Mouse (Mus musculus): ENCODE results near the gene Aes. TPM values are rescaled to one million over a fixed set of nuclear protein-coding genes. Genes with fewer than 3 reads are reported as not detected.

Gene Aes
- polyA plus RNA-seq, 1 experiment = 972 TPM

DNA sequence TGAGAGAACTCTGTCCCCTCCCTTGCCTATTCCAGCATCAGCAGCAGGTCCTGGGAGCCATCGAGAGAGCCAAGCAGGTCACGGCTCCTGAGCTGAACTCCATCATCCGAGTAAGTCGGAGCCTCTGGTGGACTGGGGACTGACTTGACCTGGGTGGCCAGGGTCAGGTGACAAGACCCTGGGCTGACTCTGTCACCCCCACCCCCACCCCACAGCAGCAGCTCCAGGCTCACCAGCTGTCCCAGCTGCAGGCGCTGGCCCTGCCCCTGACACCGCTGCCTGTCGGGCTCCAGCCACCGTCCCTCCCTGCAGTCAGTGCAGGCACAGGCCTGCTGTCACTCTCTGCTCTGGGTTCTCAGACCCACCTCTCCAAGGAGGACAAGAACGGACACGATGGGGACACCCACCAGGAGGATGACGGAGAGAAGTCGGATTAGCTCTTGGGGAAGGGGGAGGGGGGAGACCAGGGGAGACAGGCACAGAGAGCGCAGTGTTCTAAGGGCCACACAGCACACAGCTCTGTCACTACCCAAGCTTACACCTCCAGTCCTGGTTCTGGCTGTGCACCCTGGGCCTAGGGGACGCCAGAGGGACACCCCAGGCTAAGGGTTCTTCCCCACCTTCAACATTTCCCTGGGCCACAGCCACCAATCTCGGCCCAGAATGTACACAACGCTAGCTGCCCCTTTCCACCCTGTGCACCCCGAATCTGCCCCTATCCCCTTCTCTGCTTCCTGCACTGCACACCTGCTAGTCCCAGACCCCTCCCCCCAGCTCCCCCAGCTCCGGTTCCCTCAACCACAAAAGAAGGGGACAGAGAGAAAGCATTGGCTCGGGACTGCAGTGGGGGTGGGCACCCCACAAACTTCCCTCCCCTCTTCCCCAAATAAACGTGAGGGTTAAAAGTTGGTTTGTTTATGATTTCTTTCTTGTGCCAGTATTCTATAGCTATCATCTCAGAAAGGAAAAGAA lies 6.3 kb downstream of the Aes start:
- DNase-seq (ENCODE audit: extremely low spot score in 1 of 2, low spot score in 1 of 2) = no peak

DNA sequence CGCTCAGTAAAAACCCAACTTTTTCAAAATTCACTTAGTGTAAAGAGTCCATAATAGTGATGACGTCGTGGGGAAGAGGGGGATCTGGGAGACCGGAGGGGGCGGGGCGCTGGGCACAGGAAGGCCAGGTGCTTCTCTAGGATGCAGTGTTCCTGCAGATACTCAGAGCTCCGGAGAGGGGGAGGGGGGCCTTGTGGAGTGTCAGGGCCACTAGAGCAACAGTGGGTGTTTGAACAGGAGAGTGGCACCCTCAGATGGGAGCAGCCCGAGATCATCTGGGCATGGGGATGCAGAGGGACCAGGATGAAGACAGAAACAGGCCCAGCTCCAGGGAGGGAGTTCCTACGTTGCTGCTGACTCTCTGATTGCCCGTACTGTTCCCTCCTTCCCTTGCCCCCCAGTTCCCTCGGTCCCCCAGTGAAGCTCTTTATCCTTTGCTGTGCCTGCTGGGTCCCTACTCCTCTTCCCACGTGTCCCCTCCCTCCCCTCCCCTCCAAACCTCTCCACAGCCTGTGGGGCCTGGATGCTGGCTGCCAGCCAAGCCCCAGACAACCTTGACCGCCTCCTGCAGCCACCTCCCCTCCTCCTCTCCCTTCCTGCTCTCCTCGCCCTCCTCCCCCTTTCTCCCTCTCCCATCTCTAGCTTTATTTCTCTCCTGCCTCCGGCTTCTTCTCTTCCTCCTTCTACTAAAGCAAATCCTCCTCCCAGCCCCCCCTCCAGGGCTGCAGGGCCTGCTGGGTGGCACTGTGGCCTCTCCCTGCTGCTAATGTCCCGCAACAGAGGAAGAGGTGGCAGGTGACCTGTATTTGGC lies 9.3 kb downstream of the Aes start:
- DNase-seq (ENCODE audit: extremely low spot score in 1 of 2, low spot score in 1 of 2) = no peak

GRCm38 (mm10) chr10:81569507-81570237 lies 10.4 kb downstream of the Aes start:
- DNase-seq (ENCODE audit: extremely low spot score in 1 of 2, low spot score in 1 of 2) = no peak

GRCm38 (mm10) chr10:81570238-81570800 lies 11.0 kb downstream of the Aes start:
- DNase-seq (ENCODE audit: extremely low spot score in 1 of 2, low spot score in 1 of 2) = no peak

DNA sequence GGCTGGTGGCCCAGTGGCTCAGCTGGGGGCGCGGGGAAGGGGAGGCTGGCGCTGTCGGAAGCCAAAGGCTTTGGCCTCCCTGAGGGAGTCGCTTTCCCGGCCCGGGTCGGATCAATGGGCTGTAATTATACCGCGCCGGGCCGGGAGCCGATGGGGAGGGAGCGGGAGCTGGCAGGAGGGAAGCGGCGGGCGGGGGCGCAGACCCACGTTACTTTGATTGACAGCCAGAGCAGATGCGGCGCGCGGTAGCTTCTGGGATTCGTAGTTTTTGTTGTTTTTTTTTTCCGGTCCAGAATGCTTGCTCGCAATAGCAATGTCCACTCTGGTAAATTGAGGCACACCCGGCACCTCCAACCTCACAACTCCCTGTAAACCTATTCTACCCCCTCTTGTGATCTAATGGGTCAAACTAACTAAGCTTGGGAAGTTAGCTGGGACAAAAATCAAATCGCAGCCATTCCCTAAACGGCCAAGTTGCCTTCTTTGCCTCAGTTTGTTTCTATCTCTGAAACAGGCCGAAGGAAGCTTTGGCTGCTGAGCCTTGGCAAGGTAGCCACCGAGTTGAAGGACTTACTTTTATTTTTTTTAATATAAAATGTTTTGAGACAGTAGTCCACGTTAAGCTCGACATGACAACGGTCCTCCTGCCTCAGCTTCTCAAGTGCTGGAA lies 11.7 kb downstream of the Aes start:
- DNase-seq (ENCODE audit: extremely low spot score in 1 of 2, low spot score in 1 of 2) = peak; percentile 89 to 97

GRCm38 (mm10) chr10:81571501-81571876 lies 12.2 kb downstream of the Aes start:
- DNase-seq (ENCODE audit: extremely low spot score in 1 of 2, low spot score in 1 of 2) = peak; percentile 99 to 100

DNA sequence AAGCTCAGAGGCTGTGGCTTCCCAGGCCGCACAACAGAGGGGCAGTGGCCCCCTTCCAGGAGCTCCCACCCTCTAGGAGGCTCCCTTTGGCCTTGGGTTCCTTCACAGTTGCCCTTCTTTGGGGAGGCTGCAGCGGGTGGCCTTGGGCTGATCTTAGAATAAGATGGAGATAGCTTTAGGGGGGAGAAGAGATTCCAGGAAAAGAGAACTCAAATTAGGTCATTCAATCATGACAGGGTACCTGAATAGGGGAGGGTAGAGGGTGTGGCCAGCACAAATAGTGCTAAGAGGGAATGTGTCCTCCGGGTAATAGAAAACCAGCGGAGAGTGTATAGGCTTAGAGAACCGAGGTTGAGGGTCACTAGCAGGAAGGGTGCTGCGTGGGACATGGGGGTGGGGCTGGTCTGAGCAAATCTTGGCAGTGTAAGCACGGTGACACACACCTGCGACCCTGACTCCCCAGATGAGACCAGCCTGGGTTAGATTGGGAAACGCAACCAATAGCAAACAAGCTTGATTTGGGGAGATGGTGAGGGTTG lies 12.9 kb downstream of the Aes start:
- no peak for DNase-seq (ENCODE audit: extremely low spot score in 1 of 2, low spot score in 1 of 2)

- no peak for DNase-seq (ENCODE audit: extremely low spot score in 1 of 2, low spot score in 1 of 2)
Measured at GRCm38 (mm10) chr10:81572975-81573374, 13.7 kb downstream of the Aes start.

- no peak for DNase-seq (ENCODE audit: extremely low spot score in 1 of 2, low spot score in 1 of 2)
Measured at GRCm38 (mm10) chr10:81574081-81575056, 15.1 kb downstream of the Aes start, which contains the start of gene Tle2. Tle2 (plus strand) TSS chr10:81574561.

- no peak for DNase-seq (ENCODE audit: extremely low spot score in 1 of 2, low spot score in 1 of 2)
Measured at GRCm38 (mm10) chr10:81575208-81575631, 15.9 kb downstream of the Aes start.

- DNase-seq (ENCODE audit: extremely low spot score in 1 of 2, low spot score in 1 of 2) = no peak
Measured at GRCm38 (mm10) chr10:81575695-81576094, 16.4 kb downstream of the Aes start.

GRCm38 (mm10) chr10:81579967-81580366 lies 20.7 kb downstream of the Aes start:
- no peak for DNase-seq (ENCODE audit: extremely low spot score in 1 of 2, low spot score in 1 of 2)

DNA sequence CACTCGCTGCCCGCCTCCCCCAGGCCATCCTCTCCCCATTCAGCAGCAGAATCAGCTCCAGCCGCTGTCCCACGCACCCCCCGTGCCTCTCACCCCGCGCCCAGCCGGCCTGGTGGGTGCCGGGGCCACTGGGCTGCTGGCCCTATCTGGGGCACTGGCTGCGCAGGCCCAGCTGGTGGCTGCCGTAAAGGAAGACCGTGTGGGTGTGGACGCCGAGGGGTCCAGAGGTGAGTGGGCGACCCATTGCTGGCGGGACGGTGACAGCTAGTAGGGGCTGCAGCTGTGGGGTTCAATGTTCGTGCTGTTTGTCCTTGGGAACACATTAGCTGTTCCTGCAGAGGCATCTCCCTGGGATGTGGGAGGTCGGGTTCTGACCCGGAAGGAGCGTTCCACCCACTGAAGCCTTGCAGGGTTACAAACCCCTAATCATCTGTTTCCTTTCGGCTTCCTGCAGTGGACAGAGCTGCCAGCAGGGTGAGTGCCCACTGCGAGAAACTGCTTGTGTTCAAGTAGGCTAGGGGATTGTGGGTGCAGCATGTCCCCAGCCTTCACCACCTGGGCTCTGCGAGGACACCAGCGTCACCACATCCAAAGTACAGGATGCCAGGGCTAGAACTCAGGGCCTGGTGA lies 21.3 kb downstream of the Aes start:
- no peak for DNase-seq (ENCODE audit: extremely low spot score in 1 of 2, low spot score in 1 of 2)

- no peak for DNase-seq (ENCODE audit: extremely low spot score in 1 of 2, low spot score in 1 of 2)
Measured at GRCm38 (mm10) chr10:81583347-81583746, 24.1 kb downstream of the Aes start.

DNA sequence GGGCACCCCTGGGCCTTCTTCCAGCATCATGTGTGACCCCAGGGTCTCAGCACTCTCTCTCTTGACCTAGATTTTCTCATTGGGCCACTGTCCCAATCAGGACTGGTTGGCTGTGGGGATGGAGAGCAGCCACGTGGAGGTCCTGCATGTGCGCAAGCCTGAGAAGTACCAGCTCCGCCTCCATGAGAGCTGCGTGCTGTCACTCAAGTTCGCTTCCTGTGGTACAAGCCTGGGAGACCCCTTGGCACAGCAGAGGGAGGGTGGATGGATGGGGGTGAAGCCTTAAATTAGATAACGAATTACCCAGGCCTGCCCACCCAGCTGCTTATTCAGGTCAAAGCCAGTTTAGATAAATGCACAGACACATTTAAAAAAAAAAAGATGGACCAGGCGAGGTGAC lies 29.5 kb downstream of the Aes start:
- DNase-seq (ENCODE audit: extremely low spot score in 1 of 2, low spot score in 1 of 2) = no peak

- no peak for DNase-seq (ENCODE audit: extremely low spot score in 1 of 2, low spot score in 1 of 2)
Measured at GRCm38 (mm10) chr10:81591846-81592245, 32.6 kb downstream of the Aes start.

DNA sequence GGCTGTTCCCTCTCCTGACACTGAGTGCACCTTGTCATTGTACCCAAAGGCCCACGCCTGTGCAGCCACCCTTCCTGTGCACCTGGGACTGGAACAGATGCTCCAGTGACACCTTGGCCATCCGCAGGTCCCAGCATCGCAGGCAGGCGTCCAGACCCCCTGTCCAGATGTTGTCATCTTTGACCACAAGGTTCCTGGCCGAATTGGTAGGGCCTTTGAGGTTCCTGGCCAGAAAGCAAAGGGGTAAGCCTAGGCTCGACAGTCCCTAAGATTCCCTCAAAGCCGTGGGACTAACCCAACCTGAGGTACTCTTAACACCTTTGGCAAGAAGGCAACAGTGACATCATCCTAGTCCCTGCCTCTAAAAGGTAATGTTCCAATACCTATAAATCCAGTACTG lies 33.3 kb downstream of the Aes start:
- DNase-seq (ENCODE audit: extremely low spot score in 1 of 2, low spot score in 1 of 2) = no peak

DNA sequence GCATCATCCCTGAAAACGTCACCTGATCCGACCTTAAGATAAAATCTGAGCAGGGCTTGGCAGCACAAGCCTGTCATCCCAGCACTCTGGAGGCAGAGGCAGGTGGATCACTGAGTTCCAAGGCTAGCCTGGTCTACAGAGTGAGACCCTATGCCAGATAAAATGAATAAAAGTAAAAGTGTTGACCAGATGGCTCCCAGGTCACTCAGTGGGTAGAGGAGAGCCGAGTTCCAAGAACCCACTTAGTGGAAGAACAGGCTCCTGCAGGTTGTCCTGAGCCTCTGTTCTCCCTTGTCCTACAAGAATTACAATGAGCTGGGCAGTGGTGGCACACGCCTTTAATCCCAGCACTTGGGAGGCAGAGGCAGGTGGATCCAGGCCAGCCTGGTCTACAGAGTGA lies 33.9 kb downstream of the Aes start:
- DNase-seq (ENCODE audit: extremely low spot score in 1 of 2, low spot score in 1 of 2) = no peak
